Mouse (Mus musculus): ENCODE results near the gene Mgarp. TPM values are rescaled to one million over a fixed set of nuclear protein-coding genes. Genes with fewer than 3 reads are reported as not detected.
"Not testable (repeated sequence)": the region's sequence is repeated elsewhere in the genome, so short reads cannot be mapped to it uniquely, and the experiment has no call there.

The Mgarp gene
- polyA plus RNA-seq, 1 experiment = 0.36 TPM

GRCm38 (mm10) chr3:51397700-51398299 lies 1.3 kb upstream of the Mgarp start:
- no peak for DNase-seq (ENCODE audit: low read depth in 1 of 2, low spot score in 2 of 2)
- Histone ChIP-seq H3K4me3 (ENCODE audit: extremely low read depth, insufficient read depth, insufficient read length) (no peak overlapping the region), H3K27me3 (ENCODE audit: control insufficient read depth, insufficient read depth, low read length) (no peaks in the 10 kb centered on the region), H3K4me1 (ENCODE audit: control insufficient read depth, insufficient read depth, insufficient read length) (peaks cover 3% of the 10 kb centered on the region), H3K36me3 (ENCODE audit: control insufficient read depth, insufficient read depth, low read length) (no peaks in the 10 kb centered on the region), H3K27ac (ENCODE audit: insufficient read depth, low read length) (no peak overlapping the region)
- no peak for TF ChIP-seq POLR2A (IDR thresholded peaks at IDR 0.05; ENCODE audit: low read depth, low read length)
- TF ChIP-seq CTCF (IDR thresholded peaks at IDR 0.05; ENCODE audit: extremely low read depth, insufficient read depth, insufficient read length, insufficient replicate concordance) = no peak
- WGBS = 83% methylated on average over 15 of the region's 15 CpGs

- H3K4me3 ChIP-seq (ENCODE audit: extremely low read depth, insufficient read depth, insufficient read length) = no peak overlapping the region
- H3K27me3 ChIP-seq (ENCODE audit: control insufficient read depth, insufficient read depth, low read length) = no peaks in the 10 kb centered on the region
- peaks cover 3% of the 10 kb centered on the region for H3K4me1 ChIP-seq (ENCODE audit: control insufficient read depth, insufficient read depth, insufficient read length)
- no peak for TF ChIP-seq CTCF (IDR thresholded peaks at IDR 0.05; ENCODE audit: extremely low read depth, insufficient read depth, insufficient read length, insufficient replicate concordance)
- TF ChIP-seq POLR2A (IDR thresholded peaks at IDR 0.05; ENCODE audit: low read depth, low read length) = no peak
- H3K36me3 ChIP-seq (ENCODE audit: control insufficient read depth, insufficient read depth, low read length) = no peaks in the 10 kb centered on the region
- no peak overlapping the region for H3K27ac ChIP-seq (ENCODE audit: insufficient read depth, low read length)
- no peak for DNase-seq (ENCODE audit: low read depth in 1 of 2, low spot score in 2 of 2)
- 76% methylated on average over 19 of the region's 19 CpGs for WGBS
Observed at GRCm38 (mm10) chr3:51395461-51396145, 935 bp downstream of the Mgarp start.

- no peak overlapping the region for H3K4me3 ChIP-seq (ENCODE audit: extremely low read depth, insufficient read depth, insufficient read length)
- no peaks in the 10 kb centered on the region for H3K36me3 ChIP-seq (ENCODE audit: control insufficient read depth, insufficient read depth, low read length)
- peaks cover 3% of the 10 kb centered on the region for H3K4me1 ChIP-seq (ENCODE audit: control insufficient read depth, insufficient read depth, insufficient read length)
- DNase-seq (ENCODE audit: low read depth in 1 of 2, low spot score in 2 of 2) = no peak
- 92% methylated on average over 3 of the region's 3 CpGs for WGBS
- H3K27ac ChIP-seq (ENCODE audit: insufficient read depth, low read length) = no peak overlapping the region
- no peaks in the 10 kb centered on the region for H3K27me3 ChIP-seq (ENCODE audit: control insufficient read depth, insufficient read depth, low read length)
- TF ChIP-seq POLR2A (IDR thresholded peaks at IDR 0.05; ENCODE audit: low read depth, low read length) = no peak
- TF ChIP-seq CTCF (IDR thresholded peaks at IDR 0.05; ENCODE audit: extremely low read depth, insufficient read depth, insufficient read length, insufficient replicate concordance) = no peak
Observed at GRCm38 (mm10) chr3:51394881-51395280, 1.7 kb downstream of the Mgarp start.

GRCm38 (mm10) chr3:51393651-51394050 lies 2.9 kb downstream of the Mgarp start:
- WGBS = 88% methylated on average over 2 of the region's 2 CpGs
- TF ChIP-seq CTCF (IDR thresholded peaks at IDR 0.05; ENCODE audit: extremely low read depth, insufficient read depth, insufficient read length, insufficient replicate concordance) = no peak
- no peak for TF ChIP-seq POLR2A (IDR thresholded peaks at IDR 0.05; ENCODE audit: low read depth, low read length)
- no peak for DNase-seq (ENCODE audit: low read depth in 1 of 2, low spot score in 2 of 2)

GRCm38 (mm10) chr3:51393018-51393417 lies 3.5 kb downstream of the Mgarp start:
- H3K27me3 ChIP-seq (ENCODE audit: control insufficient read depth, insufficient read depth, low read length); H3K4me1 ChIP-seq (ENCODE audit: control insufficient read depth, insufficient read depth, insufficient read length); H3K36me3 ChIP-seq (ENCODE audit: control insufficient read depth, insufficient read depth, low read length); H3K4me3 ChIP-seq (ENCODE audit: extremely low read depth, insufficient read depth, insufficient read length); H3K27ac ChIP-seq (ENCODE audit: insufficient read depth, low read length); DNase-seq (ENCODE audit: low read depth in 1 of 2, low spot score in 2 of 2): not testable (repeated sequence)
- 98% methylated on average over 3 of the region's 3 CpGs for WGBS

More at GRCm38 (mm10) chr3:51393651-51394050, 2.9 kb downstream of the Mgarp start:
- Histone ChIP-seq H3K4me3 (ENCODE audit: extremely low read depth, insufficient read depth, insufficient read length) (no peak overlapping the region), H3K4me1 (ENCODE audit: control insufficient read depth, insufficient read depth, insufficient read length) (peaks cover 6% of the 10 kb centered on the region), H3K36me3 (ENCODE audit: control insufficient read depth, insufficient read depth, low read length) (no peaks in the 10 kb centered on the region), H3K27ac (ENCODE audit: insufficient read depth, low read length) (no peak overlapping the region), H3K27me3 (ENCODE audit: control insufficient read depth, insufficient read depth, low read length) (no peaks in the 10 kb centered on the region)

GRCm38 (mm10) chr3:51391591-51391990 lies 4.9 kb downstream of the Mgarp start:
- no peak for TF ChIP-seq CTCF (IDR thresholded peaks at IDR 0.05; ENCODE audit: extremely low read depth, insufficient read depth, insufficient read length, insufficient replicate concordance)
- Histone ChIP-seq H3K4me1 (ENCODE audit: control insufficient read depth, insufficient read depth, insufficient read length) (peaks cover 6% of the 10 kb centered on the region), H3K27ac (ENCODE audit: insufficient read depth, low read length) (no peak overlapping the region), H3K36me3 (ENCODE audit: control insufficient read depth, insufficient read depth, low read length) (no peaks in the 10 kb centered on the region), H3K4me3 (ENCODE audit: extremely low read depth, insufficient read depth, insufficient read length) (no peak overlapping the region), H3K27me3 (ENCODE audit: control insufficient read depth, insufficient read depth, low read length) (no peaks in the 10 kb centered on the region)
- no peak for DNase-seq (ENCODE audit: low read depth in 1 of 2, low spot score in 2 of 2)
- 96% methylated on average over 5 of the region's 5 CpGs for WGBS

- Histone ChIP-seq H3K36me3 (ENCODE audit: control insufficient read depth, insufficient read depth, low read length) (no peaks in the 10 kb centered on the region), H3K27me3 (ENCODE audit: control insufficient read depth, insufficient read depth, low read length) (no peaks in the 10 kb centered on the region), H3K27ac (ENCODE audit: insufficient read depth, low read length) (no peak overlapping the region), H3K4me1 (ENCODE audit: control insufficient read depth, insufficient read depth, insufficient read length) (peaks cover 3% of the 10 kb centered on the region), H3K4me3 (ENCODE audit: extremely low read depth, insufficient read depth, insufficient read length) (no peak overlapping the region)
- DNase-seq (ENCODE audit: low read depth in 1 of 2, low spot score in 2 of 2) = no peak
- no peak for TF ChIP-seq CTCF (IDR thresholded peaks at IDR 0.05; ENCODE audit: extremely low read depth, insufficient read depth, insufficient read length, insufficient replicate concordance)
- TF ChIP-seq POLR2A (IDR thresholded peaks at IDR 0.05; ENCODE audit: low read depth, low read length) = no peak
- WGBS = 76% methylated on average over 5 of the region's 5 CpGs
Observed at GRCm38 (mm10) chr3:51391095-51391494, 5.4 kb downstream of the Mgarp start.
